Mouse (Mus musculus): ENCODE results near the gene Ly6g6c.

The Ly6g6c gene

DNA sequence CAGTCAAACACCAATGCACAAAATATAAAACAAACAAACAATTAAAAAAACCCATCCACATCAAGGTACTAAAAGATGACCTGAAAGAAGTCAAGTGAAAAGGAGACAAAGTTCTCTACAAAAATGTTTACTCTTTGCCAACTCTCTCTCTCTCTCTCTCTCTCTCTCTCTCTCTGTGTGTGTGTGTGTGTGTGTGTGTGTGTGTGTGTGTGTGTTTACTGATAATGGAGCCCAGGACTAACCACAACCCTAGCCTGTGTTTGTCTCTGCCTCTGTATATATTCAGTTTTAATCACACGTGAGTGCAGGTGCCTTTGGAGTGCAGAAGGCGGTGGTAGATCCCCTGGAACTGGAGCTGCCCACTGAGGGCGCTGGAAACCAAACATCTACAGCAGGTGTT, 8.1 kb upstream of the Ly6g6c start:
- no peak for DNase-seq

DNA sequence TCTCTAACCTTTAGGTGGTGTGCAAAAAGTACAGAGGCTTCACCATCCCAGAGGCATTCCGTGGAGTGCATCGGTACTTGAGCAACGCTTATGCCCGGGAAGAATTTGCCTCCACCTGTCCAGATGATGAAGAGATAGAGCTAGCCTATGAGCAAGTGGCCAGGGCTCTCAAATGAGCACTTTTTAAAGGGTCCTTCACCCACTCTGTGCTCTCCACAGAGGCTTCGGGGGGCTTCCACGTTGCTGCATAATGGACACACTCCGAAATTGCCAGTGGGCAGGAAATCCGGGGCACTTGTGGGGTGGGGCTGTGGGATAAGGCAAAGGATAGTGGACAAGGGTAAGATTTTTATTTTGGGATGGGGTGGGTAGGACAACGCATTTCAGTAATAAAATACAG, 6.9 kb upstream of the Ly6g6c start:
- no peak for DNase-seq

GRCm38 (mm10) chr17:35058911-35059892, 6.0 kb upstream of the Ly6g6c start, which contains the start of gene Ddah2:
TSS of gene Ddah2 (plus strand) at chr17:35059035.
- DNase-seq, result peak; percentile 85

- no peak for DNase-seq
Measured at GRCm38 (mm10) chr17:35060071-35060470, 5.1 kb upstream of the Ly6g6c start.

DNA sequence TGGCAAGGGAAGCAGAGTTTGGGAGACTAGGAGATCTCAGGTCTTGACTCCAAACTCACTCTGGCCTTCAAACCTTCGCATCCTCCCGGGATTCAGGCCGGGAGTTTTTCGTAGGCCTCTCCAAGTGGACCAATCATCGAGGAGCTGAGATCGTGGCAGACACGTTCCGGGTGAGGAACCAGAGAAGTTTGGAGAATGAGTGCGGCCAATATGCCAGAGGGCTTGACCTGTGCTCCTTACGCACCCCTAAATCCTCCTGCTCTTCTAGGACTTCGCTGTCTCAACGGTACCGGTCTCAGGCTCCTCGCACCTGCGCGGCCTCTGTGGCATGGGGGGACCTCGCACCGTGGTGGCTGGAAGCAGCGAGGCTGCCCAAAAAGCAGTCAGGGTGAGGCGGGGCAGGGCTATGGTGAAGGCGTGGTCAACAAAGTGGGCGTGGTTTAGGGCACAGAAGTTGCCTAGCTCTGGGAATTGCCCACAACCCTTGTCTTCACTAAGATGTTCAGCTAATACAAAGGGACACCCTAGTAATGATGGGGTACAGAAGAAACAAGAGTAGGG, 4.4 kb upstream of the Ly6g6c start:
- peak; percentile 35 for DNase-seq

DNA sequence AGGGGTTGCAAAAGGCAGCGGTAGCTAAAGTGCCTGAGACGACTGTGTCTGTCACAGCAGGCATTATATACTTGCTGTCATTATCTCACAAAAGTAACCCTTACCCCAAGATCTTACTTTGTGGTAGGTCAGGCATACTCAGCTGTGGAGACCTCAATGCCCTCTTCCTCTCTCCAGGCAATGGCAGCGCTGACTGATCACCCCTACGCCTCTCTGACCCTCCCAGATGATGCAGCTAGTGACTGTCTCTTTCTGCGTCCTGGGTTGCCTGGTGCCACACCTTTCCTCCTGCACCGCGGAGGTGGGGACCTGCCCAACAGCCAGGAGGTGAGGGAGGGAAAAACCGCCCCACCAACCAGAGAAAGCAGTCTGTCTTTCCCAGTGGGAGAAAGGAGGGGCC, 3.9 kb upstream of the Ly6g6c start:
- no peak for DNase-seq

- DNase-seq, result no peak
Measured at GRCm38 (mm10) chr17:35063466-35063865, 1.7 kb upstream of the Ly6g6c start.

- DNase-seq, result no peak
Measured at GRCm38 (mm10) chr17:35064378-35064877, 760 bp upstream of the Ly6g6c start.

GRCm38 (mm10) chr17:35066084-35066483, 896 bp downstream of the Ly6g6c start, which contains the start of gene Mpig6b:
TSS of gene Mpig6b (minus strand) at chr17:35066184.
- DNase-seq, result no peak

DNA sequence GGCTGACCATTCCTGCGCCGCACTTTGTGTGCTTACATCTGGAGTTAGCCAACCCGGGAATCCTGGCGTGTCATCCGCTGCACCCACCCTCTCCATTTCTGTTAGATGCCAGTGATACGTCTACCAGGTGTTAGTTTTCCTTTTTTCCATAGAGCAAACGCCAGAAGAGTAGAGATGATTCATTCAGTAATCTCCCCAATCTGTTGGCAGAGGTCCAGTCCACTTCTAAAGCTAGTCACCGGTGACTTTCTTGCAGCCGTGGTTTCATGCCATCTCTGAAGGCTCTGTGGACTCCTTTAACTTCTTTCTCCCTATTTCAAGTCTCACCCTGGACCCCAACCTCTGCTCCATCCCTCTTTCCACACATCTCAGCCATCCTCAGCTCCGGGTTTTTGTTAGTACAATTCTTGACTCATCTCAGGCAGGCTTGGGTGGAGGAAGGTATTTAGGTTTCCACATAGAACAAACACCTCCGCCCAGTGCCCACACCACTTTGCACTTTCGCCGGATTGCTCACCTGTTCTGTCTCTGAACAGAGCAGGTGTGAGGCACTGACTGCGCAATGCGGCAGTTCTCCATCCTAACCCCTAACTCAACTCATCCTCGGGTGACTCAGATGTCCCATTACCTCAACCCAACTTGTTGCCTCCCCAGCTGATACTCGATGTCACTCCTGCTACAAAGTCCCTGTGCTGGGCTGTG, 3.2 kb downstream of the Ly6g6c start:
- DNase-seq, result no peak

DNA sequence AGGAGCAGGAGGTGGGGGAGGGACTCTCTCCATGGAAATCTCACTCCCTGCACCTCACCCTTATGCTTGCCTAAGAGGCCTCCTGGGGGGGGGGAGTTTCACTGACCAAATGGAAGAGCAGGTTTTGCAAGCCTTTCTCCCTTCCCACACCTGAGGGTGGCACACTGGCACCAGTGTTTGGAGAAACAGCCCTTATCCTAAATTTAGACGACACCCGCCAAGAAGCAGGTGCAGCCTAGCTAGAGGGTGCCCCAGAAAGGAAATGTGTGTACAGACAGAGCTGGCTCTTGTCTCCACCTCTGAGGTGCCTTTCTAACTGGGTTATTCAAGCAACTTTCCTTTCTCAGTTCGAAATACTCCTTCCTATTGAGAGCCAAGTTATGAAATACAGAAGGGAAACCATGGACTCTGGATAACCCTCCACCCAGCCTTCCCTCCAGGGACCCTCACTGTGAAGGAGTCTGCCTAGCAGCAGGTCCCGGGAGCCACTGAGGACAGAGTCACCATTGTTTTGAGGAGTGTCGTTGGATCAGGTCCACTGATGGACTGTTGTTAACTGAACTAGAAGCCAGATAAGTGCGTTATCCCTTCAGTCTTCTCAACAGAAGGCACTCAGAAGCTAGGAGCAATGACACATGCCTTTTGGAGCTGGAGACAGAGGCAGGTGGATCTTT, 5.5 kb downstream of the Ly6g6c start:
- no peak for DNase-seq

DNA sequence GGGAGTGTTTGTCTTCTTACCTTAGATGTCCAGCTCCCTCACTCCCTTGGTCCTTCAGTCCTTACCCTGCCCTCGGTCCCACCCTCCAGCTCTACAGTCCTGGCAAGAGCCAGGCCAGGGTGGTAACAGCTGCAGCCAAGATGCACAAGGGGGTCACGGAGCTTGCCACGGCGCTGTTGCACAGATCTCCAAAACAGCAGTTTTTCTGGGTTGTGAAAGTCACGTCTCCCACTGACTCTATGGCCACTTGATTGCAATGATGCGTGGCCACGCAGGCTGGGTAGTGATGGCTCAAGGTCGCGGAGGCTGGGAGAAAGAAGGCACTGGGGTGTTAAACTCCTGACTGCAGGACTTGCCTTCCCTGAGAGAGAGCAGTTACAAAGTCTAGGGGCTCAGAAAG, 6.3 kb downstream of the Ly6g6c start:
- DNase-seq, result no peak

DNA sequence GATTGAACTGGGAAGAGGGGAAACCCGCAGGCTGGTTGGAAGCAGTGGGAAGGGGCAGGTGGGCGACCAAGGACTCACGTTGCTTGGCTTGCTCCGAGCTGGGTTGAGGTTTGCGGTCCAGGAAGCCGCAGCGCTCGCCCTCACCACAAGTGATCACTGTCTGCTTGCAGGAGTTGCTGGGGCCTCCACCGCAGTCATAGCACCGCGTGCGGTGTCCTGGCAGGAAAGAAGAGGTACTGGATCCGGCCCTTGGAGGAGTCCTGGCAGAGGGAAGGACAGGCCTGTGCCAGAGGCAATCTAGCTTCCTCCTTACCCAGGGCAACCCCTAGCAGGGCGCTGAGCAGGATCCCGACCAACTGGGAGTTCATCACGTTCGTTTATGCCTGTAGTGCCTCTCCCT, 8.9 kb downstream of the Ly6g6c start:
- DNase-seq, result no peak

GRCm38 (mm10) chr17:35076507-35077176, 11.5 kb downstream of the Ly6g6c start, which contains the start of gene Ly6g6e:
TSS of gene Ly6g6e (plus strand) at chr17:35076902.
- no peak for DNase-seq

- DNase-seq, result no peak
Measured at GRCm38 (mm10) chr17:35077285-35077684, 12.1 kb downstream of the Ly6g6c start.

- peak; percentile 75 for DNase-seq
Measured at GRCm38 (mm10) chr17:35077786-35078233, 12.6 kb downstream of the Ly6g6c start, which contains the start of gene Ly6g6d. TSS of gene Ly6g6d (minus strand) at chr17:35078065.

DNA sequence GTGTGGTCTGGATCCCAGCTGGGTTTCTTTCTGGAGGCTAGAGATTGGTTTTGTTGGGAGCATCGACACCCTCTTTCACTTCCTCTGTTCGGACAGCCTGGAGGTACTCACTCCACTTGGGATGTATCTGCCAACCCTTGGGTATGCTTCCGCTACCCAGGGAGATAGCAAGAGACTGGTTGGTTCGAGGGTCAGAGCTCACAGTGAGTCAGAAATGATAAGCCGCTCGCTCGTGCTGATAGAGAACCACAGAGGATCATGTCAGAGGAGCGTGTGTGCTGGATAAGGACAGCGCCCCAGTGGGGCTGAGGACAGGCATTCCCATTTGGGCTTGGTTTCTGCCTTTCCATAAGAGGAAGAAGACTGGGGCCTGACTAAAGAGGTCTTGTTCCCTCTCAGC, 14.6 kb downstream of the Ly6g6c start:
- no peak for DNase-seq

DNA sequence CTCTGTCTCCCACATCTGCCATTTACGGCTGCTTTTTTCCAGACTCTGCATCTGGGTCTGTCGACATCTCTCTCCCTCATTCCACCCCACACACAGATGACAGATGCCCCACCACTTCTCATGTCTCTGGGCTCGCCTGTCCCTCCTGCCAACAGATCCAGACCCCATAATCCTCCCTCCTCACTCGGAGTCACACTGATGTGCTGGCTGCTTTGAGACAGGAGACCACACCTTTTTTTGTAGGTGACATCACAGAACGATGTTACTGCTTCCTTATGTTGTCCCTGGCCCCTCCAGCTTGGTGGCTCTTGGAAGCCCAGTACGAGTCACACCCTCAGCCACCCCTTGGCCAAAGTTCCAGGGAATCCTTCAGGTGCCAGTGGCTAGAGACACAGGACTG, 15.1 kb downstream of the Ly6g6c start:
- DNase-seq, result no peak

GRCm38 (mm10) chr17:35080710-35081109, 15.5 kb downstream of the Ly6g6c start:
- no peak for DNase-seq

- no peak for DNase-seq
Measured at GRCm38 (mm10) chr17:35082841-35083576, 17.8 kb downstream of the Ly6g6c start.

GRCm38 (mm10) chr17:35083929-35084497, 18.8 kb downstream of the Ly6g6c start:
- DNase-seq, result no peak
